Mouse (Mus musculus): ENCODE measurements around the gene Ldb2. TPM values are rescaled to one million over a fixed set of nuclear protein-coding genes. Genes with fewer than 3 reads are reported as not detected.

Ldb2 gene
- polyA plus RNA-seq, 1 experiment = not detected

- no peak overlapping the region for H3K27ac ChIP-seq (ENCODE audit: insufficient read depth, low read length)
- no peak overlapping the region for H3K9ac ChIP-seq (ENCODE audit: low read depth, poor library complexity, severe bottlenecking)
- H3K9me3 ChIP-seq (replicated peaks; ENCODE audit: control insufficient read depth, insufficient read depth, low read length, poor library complexity, severe bottlenecking) = no peaks in the 10 kb centered on the region
- TF ChIP-seq EP300 (IDR thresholded peaks at IDR 0.05; ENCODE audit: insufficient read depth, low read depth, low read length) = no peak
- no peak for TF ChIP-seq CTCF (IDR thresholded peaks at IDR 0.05; ENCODE audit: low read depth, low read length)
- no peak for TF ChIP-seq POLR2A (IDR thresholded peaks at IDR 0.05; ENCODE audit: insufficient read depth, low read length)
- H3K4me1 ChIP-seq (ENCODE audit: control insufficient read depth, insufficient read depth, low read length) = no peaks in the 10 kb centered on the region
- H3K4me3 ChIP-seq (ENCODE audit: low read depth, low read length) = no peak overlapping the region
- H3K27me3 ChIP-seq (ENCODE audit: control insufficient read depth, insufficient read depth, low read length, poor library complexity, severe bottlenecking) = no peaks in the 10 kb centered on the region
- H3K36me3 ChIP-seq (ENCODE audit: control insufficient read depth, insufficient read depth, low read length, poor library complexity, severe bottlenecking) = no peaks in the 10 kb centered on the region
Measured at GRCm38 (mm10) chr5:44798493-44798892, 987 bp downstream of the Ldb2 start.

GRCm38 (mm10) chr5:44798056-44798455 lies 1.4 kb downstream of the Ldb2 start:
- TF ChIP-seq EP300 (IDR thresholded peaks at IDR 0.05; ENCODE audit: insufficient read depth, low read depth, low read length) (no peak), CTCF (IDR thresholded peaks at IDR 0.05; ENCODE audit: low read depth, low read length) (no peak), POLR2A (IDR thresholded peaks at IDR 0.05; ENCODE audit: insufficient read depth, low read length) (no peak)
- H3K4me3 ChIP-seq (ENCODE audit: low read depth, low read length) = no peak overlapping the region
- no peaks in the 10 kb centered on the region for H3K9me3 ChIP-seq (replicated peaks; ENCODE audit: control insufficient read depth, insufficient read depth, low read length, poor library complexity, severe bottlenecking)
- H3K27me3 ChIP-seq (ENCODE audit: control insufficient read depth, insufficient read depth, low read length, poor library complexity, severe bottlenecking) = no peaks in the 10 kb centered on the region
- H3K9ac ChIP-seq (ENCODE audit: low read depth, poor library complexity, severe bottlenecking) = no peak overlapping the region
- H3K36me3 ChIP-seq (ENCODE audit: control insufficient read depth, insufficient read depth, low read length, poor library complexity, severe bottlenecking) = no peaks in the 10 kb centered on the region
- no peak overlapping the region for H3K27ac ChIP-seq (ENCODE audit: insufficient read depth, low read length)
- no peaks in the 10 kb centered on the region for H3K4me1 ChIP-seq (ENCODE audit: control insufficient read depth, insufficient read depth, low read length)

GRCm38 (mm10) chr5:44784591-44784990 lies 14.9 kb downstream of the Ldb2 start:
- Histone ChIP-seq H3K4me3 (ENCODE audit: low read depth, low read length) (no peak overlapping the region), H3K9me3 (replicated peaks; ENCODE audit: control insufficient read depth, insufficient read depth, low read length, poor library complexity, severe bottlenecking) (no peaks in the 10 kb centered on the region), H3K9ac (ENCODE audit: low read depth, poor library complexity, severe bottlenecking) (no peak overlapping the region), H3K27ac (ENCODE audit: insufficient read depth, low read length) (no peak overlapping the region), H3K4me1 (ENCODE audit: control insufficient read depth, insufficient read depth, low read length) (no peaks in the 10 kb centered on the region), H3K27me3 (ENCODE audit: control insufficient read depth, insufficient read depth, low read length, poor library complexity, severe bottlenecking) (no peaks in the 10 kb centered on the region; the same call in 1 of the 2 replicates), H3K36me3 (ENCODE audit: control insufficient read depth, insufficient read depth, low read length, poor library complexity, severe bottlenecking) (no peaks in the 10 kb centered on the region)
- TF ChIP-seq POLR2A (IDR thresholded peaks at IDR 0.05; ENCODE audit: insufficient read depth, low read length) (no peak), EP300 (IDR thresholded peaks at IDR 0.05; ENCODE audit: insufficient read depth, low read depth, low read length) (no peak), CTCF (IDR thresholded peaks at IDR 0.05; ENCODE audit: low read depth, low read length) (no peak)

GRCm38 (mm10) chr5:44779340-44779739 lies 20.1 kb downstream of the Ldb2 start:
- Histone ChIP-seq H3K9me3 (replicated peaks; ENCODE audit: control insufficient read depth, insufficient read depth, low read length, poor library complexity, severe bottlenecking) (no peaks in the 10 kb centered on the region), H3K9ac (ENCODE audit: low read depth, poor library complexity, severe bottlenecking) (no peak overlapping the region), H3K27ac (ENCODE audit: insufficient read depth, low read length) (no peak overlapping the region), H3K4me3 (ENCODE audit: low read depth, low read length) (no peak overlapping the region), H3K4me1 (ENCODE audit: control insufficient read depth, insufficient read depth, low read length) (no peaks in the 10 kb centered on the region), H3K27me3 (ENCODE audit: control insufficient read depth, insufficient read depth, low read length, poor library complexity, severe bottlenecking) (no peaks in the 10 kb centered on the region), H3K36me3 (ENCODE audit: control insufficient read depth, insufficient read depth, low read length, poor library complexity, severe bottlenecking) (no peaks in the 10 kb centered on the region)
- no peak for TF ChIP-seq CTCF (IDR thresholded peaks at IDR 0.05; ENCODE audit: low read depth, low read length)
- TF ChIP-seq POLR2A (IDR thresholded peaks at IDR 0.05; ENCODE audit: insufficient read depth, low read length) = no peak
- TF ChIP-seq EP300 (IDR thresholded peaks at IDR 0.05; ENCODE audit: insufficient read depth, low read depth, low read length) = no peak

GRCm38 (mm10) chr5:44768472-44768871 lies 31.0 kb downstream of the Ldb2 start:
- TF ChIP-seq POLR2A (IDR thresholded peaks at IDR 0.05; ENCODE audit: insufficient read depth, low read length) (no peak), EP300 (IDR thresholded peaks at IDR 0.05; ENCODE audit: insufficient read depth, low read depth, low read length) (no peak), CTCF (IDR thresholded peaks at IDR 0.05; ENCODE audit: low read depth, low read length) (no peak)
- Histone ChIP-seq H3K27me3 (ENCODE audit: control insufficient read depth, insufficient read depth, low read length, poor library complexity, severe bottlenecking) (no peaks in the 10 kb centered on the region), H3K9ac (ENCODE audit: low read depth, poor library complexity, severe bottlenecking) (no peak overlapping the region)

GRCm38 (mm10) chr5:44764911-44765310 lies 34.6 kb downstream of the Ldb2 start:
- Histone ChIP-seq H3K36me3 (ENCODE audit: control insufficient read depth, insufficient read depth, low read length, poor library complexity, severe bottlenecking) (no peaks in the 10 kb centered on the region), H3K27ac (ENCODE audit: insufficient read depth, low read length) (no peak overlapping the region), H3K9ac (ENCODE audit: low read depth, poor library complexity, severe bottlenecking) (no peak overlapping the region), H3K4me1 (ENCODE audit: control insufficient read depth, insufficient read depth, low read length) (no peaks in the 10 kb centered on the region), H3K9me3 (replicated peaks; ENCODE audit: control insufficient read depth, insufficient read depth, low read length, poor library complexity, severe bottlenecking) (no peaks in the 10 kb centered on the region), H3K27me3 (ENCODE audit: control insufficient read depth, insufficient read depth, low read length, poor library complexity, severe bottlenecking) (no peaks in the 10 kb centered on the region), H3K4me3 (ENCODE audit: low read depth, low read length) (no peak overlapping the region)
- TF ChIP-seq POLR2A (IDR thresholded peaks at IDR 0.05; ENCODE audit: insufficient read depth, low read length) (no peak), EP300 (IDR thresholded peaks at IDR 0.05; ENCODE audit: insufficient read depth, low read depth, low read length) (no peak), CTCF (IDR thresholded peaks at IDR 0.05; ENCODE audit: low read depth, low read length) (no peak)

More at GRCm38 (mm10) chr5:44768472-44768871, 31.0 kb downstream of the Ldb2 start:
- no peaks in the 10 kb centered on the region for H3K36me3 ChIP-seq (ENCODE audit: control insufficient read depth, insufficient read depth, low read length, poor library complexity, severe bottlenecking)
- H3K27ac ChIP-seq (ENCODE audit: insufficient read depth, low read length) = no peak overlapping the region
- H3K9me3 ChIP-seq (replicated peaks; ENCODE audit: control insufficient read depth, insufficient read depth, low read length, poor library complexity, severe bottlenecking) = no peaks in the 10 kb centered on the region
- no peak overlapping the region for H3K4me3 ChIP-seq (ENCODE audit: low read depth, low read length)
- no peaks in the 10 kb centered on the region for H3K4me1 ChIP-seq (ENCODE audit: control insufficient read depth, insufficient read depth, low read length)

Data from ES-Bruce4 (cell line).